Mouse (Mus musculus) cerebellum, postnatal 36 days (tissue): ENCODE results near the gene Dcaf7.
A peak's percentile ranks its signal among the peaks of the same experiment; 100 is the strongest.
"Not testable (repeated sequence)": the region's sequence is repeated elsewhere in the genome, so short reads cannot be mapped to it uniquely, and the experiment has no call there.

ENCODE experiments used
- DNase-seq, 2 experiments: peaks; one replicate each; pipeline ENCODE4 v3.0.0; 2021 to 2022; ENCODE audit warnings: mixed read lengths in 2 of 2

Dcaf7 gene

DNA sequence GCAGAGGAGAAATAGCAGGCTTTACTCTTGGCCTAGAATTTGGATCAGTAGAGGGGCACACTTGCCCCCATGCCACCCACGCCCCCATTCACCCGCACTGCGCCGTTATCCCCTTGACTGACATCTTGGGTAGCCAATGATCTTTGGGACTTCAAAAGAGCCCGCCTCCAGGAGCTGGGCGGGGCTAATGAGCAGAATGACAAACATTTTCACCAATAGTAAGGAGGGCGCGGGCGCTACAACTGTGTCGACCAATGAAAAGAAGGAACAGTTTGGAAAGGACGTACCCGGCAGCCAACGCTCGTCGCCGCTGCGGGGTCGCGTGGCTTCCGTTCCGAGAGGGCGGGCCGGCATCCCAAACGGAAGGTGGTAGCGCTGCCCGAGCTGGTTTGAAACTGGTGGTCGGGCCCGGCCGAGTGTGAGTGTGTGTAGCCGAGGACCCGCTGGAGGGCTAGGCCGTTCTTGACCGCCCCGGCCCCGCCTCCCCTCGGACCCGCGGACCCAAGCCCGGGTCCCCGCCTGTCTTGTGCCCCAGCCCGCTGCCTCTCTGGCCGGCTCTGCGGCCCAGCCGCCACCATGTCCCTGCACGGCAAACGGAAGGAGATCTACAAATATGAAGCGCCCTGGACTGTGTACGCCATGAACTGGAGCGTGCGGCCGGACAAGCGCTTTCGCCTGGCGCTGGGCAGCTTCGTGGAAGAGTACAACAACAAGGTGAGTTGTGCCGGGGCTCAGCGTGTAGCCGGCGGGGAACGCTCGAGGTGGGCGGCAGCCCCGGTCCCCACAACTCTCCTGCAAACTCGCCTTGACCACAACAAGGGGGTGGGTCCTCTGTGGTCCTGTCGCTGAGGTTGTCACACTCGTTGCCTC is at the start of gene Dcaf7:
Gene Dcaf7, plus strand, starts transcription at position 325 of the 870 bp plus-strand sequence.
- peak; percentile 96 to 100 for DNase-seq

GRCm38 (mm10) chr11:105987446-105987845 is 49.2 kb upstream of the Dcaf7 start:
- DNase-seq: no peak

- DNase-seq: no peak
Measured at GRCm38 (mm10) chr11:105989446-105989845, 47.2 kb upstream of the Dcaf7 start.

DNA sequence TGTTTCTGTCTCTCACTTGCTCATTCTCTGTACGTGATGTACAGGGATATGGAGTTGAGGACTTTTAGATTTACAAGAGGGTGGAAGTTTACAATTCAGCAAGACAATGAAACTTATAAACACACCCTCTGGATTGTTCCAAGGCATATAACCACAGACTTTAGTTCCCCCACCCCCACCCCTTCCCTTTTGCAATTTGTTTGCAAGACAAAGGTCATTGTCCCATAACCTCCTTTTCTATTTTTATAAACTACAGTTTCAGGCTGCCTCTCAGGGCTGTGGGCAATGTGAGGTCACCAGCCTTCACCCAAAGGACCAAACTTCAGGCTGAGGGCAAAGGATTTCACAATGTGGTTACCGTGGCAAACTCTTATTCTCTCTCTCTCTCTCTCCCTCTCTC is 46.4 kb upstream of the Dcaf7 start:
- no peak for DNase-seq

GRCm38 (mm10) chr11:105994375-105994774 is 42.3 kb upstream of the Dcaf7 start, which contains the start of gene Ace3:
Gene Ace3, plus strand, starts transcription at chr11:105994675.
- DNase-seq: no peak

GRCm38 (mm10) chr11:106000062-106000461 is 36.6 kb upstream of the Dcaf7 start:
- DNase-seq: no peak

DNA sequence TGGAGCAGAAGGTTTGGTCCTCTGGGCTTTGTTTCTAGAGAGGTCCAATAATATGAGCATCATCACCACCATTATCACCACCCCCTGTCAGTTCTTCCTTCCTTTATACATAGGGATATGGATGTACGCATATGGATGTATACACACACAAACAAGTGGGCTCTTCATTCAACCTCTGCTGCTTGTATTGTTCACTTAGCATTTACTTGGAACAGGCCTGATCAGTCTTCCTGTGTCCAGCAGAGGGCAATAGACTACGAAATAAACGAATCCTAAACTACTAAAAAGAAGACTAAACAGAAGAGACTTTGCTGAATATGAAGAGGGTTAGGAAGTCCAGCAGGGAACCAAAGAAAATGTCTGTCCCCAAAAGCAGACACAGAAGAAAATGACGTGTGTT is 35.0 kb upstream of the Dcaf7 start:
- peak in 1 of 2 experiments; percentile 32 for DNase-seq

- DNase-seq: no peak
Measured at GRCm38 (mm10) chr11:106004576-106004975, 32.1 kb upstream of the Dcaf7 start.

GRCm38 (mm10) chr11:106005970-106006369 is 30.7 kb upstream of the Dcaf7 start:
- no peak for DNase-seq

GRCm38 (mm10) chr11:106007821-106008220 is 28.9 kb upstream of the Dcaf7 start, which contains the start of gene Kcnh6:
Gene Kcnh6, plus strand, starts transcription at chr11:106008124.
- no peak for DNase-seq

GRCm38 (mm10) chr11:106012711-106013110 is 24.0 kb upstream of the Dcaf7 start:
- DNase-seq: no peak

GRCm38 (mm10) chr11:106013556-106014225 is 23.0 kb upstream of the Dcaf7 start:
- DNase-seq: peak; percentile 55 to 65

DNA sequence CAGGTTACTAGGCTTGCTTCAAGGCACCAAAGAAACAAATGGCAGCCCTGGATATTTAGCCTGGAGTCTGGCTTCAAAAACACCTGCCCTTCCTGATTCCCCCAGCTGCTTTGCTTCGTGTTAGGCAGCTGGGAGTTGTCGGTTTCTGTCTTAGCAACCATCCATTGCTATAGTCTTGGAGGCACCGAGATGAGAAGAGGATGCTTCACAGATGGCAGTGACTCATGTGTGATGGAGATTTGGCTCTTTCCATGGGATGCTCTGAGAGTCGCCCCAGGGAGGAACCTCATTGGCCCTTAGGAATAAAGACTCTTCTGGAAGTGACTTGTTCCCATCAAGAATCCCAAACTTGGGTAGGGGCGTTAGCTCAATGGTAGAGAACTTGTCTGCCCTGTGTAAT is 20.2 kb upstream of the Dcaf7 start:
- DNase-seq: no peak

DNA sequence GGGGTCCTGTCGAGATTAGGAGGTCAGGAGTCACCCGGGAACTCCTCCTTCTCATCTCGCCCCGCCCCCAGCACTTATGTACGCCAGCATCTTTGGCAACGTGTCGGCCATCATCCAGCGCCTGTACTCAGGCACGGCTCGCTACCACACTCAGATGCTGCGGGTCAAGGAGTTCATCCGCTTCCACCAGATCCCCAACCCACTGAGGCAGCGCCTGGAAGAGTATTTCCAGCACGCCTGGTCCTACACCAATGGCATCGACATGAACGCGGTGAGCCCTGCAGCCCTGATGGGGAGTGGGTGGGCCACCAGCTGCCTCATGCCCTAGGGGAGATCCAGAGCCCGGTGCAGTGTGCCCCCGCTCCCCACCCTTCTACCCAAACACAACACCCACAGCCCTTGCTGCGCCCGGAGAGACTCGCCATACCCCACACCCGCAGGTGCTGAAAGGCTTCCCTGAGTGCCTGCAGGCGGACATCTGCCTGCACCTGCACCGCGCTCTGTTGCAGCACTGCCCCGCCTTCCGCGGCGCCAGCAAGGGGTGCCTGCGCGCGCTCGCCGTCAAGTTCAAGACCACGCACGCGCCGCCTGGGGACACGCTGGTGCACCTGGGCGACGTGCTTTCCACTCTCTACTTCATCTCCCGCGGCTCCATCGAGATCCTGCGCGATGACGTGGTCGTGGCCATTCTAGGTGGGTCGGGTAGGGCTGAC is 16.5 kb upstream of the Dcaf7 start:
- peak; percentile 26 to 32 for DNase-seq

DNA sequence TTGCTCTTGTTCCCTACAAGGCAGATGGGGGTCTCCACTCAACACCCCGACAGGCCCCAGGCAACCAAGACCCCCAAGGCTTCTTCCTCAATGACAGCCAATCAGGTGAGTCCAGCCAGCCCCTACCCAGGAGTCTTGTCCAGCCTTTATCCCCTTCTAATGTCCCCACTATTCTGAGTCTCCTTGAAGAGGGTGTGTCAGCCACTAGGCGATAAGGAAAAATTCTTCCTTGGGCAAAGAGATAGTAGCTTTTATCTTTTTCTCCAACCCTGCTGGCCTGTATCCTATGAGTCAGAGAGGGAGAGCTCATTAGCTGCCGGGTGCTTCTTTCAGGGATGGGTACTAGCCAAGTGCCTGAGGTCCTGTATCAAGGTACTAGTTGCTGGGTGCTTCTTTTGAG is 10.9 kb upstream of the Dcaf7 start:
- no peak for DNase-seq

GRCm38 (mm10) chr11:106026465-106027151 is 10.1 kb upstream of the Dcaf7 start:
- peak; percentile 72 to 79 for DNase-seq

DNA sequence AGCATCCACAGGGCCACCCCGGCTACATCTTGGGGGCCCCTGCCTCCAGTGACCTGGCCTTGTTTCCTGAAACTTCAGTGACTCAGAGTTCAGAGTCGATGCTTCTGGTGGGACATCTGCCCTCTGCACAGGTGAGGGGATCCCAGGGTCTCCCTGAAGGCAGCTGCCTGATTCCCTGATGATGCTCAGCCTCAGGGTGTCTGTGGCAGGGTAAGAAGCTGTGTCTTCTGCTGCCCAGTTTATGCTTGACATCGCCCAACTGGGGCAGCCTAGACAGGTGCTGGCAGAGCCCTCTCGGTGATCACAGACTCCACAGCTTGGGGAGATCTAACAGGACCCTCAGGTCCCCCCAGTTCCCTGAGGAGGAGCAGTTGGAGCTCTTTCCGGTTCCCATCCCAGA is 9.1 kb upstream of the Dcaf7 start:
- no peak for DNase-seq

DNA sequence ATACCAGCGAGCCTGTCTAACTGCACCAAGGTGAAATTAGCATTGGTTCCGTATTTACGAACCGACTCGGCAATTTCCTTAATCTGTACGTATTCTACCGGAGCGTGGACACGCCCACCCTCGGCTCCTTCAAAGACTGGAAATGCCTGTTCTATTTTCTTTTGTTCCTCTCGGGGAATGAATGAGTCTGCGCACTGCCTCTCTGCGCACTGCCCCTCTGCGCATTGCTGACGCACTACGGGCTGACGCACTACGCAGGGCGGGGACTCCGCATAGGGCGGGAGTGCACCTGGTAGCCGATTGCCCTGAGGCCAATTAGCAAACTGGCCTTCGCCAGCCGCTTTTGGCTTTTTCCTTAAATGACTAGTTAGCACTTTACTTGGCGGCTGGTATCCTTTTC is 4.6 kb upstream of the Dcaf7 start:
- DNase-seq: not testable (repeated sequence)

DNA sequence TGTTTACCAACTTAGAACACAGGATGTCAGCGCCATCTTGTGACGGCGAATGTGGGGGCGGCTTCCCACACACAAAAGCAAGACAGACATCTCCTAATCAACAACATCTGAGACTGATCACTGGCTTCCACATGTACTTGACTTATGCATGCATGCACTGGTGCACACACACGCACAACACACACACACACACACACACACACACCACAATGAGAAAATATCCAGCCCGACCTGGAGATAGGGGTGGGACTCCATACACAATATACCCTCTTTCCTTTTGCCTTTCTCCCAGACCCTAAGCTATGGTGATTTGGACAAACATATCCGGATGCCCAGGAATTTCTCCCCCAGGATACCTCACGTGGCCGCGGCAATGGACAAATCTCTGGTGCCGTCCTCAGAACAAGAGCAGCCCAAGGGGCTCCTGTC is 3.2 kb upstream of the Dcaf7 start:
- peak in 1 of 2 experiments; percentile 36 for DNase-seq

DNA sequence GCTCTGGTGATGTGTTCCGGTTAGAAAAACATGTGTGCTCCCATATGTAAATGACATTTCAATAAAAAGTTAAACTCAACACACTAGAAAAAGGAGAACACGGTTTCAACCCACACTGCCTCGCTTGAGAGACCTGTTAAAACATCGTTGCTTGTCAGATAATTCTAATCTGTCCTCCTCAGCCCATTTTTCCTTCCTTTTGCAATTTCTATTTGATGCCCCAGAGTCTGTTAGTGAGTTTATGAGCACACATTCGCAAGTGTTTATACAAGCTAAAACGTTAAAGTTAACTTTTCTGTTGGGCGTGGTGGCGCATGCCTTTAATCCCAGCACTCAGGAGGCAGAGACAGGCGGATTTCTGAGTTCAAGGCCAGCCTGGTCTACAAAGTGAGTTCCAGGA is 1.7 kb upstream of the Dcaf7 start:
- no peak for DNase-seq

GRCm38 (mm10) chr11:106037418-106037751 is 713 bp downstream of the Dcaf7 start:
- DNase-seq: peak; percentile 40 to 58

DNA sequence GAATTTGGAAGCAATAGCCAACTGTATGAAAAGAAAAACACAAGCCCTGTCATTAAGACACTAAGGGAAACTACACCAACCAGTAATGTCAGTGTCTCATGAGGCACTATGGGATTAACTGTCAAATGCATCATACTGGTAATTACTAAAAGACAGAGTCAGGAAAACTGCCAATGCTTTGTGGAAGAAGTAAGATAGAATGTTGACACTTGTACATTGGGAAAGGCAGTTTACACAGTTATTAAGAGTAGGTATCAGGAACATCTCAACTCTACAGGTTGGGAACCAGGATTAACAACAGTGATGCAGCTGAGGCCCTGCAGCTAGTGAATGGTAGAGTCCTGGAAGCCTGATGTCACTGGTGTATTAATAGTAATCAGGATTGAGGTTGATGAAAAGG is 7.7 kb downstream of the Dcaf7 start:
- no peak for DNase-seq

DNA sequence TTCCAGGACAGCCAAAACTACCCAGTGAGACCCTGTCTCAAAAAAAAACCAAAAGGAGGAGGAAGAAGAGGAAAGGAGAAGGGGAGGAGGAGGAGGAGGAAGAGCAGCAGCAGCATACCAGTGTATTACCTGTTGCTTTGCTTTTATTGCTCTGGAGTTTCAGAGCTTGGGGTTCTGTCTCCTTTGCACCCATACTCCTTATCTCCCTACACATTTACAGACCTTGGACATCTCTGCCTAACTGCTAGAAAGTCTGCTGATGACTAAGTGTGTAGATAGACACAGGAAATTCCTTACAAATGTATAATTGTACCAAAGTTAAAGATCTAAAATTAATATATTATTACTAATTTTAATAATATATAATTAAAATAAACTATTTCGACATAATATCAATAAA is 8.6 kb downstream of the Dcaf7 start:
- DNase-seq: no peak
